Mouse (Mus musculus) midbrain, embryonic 12.5 days (tissue): ENCODE measurements around the gene Eps8l1. TPM values are rescaled to one million over a fixed set of nuclear protein-coding genes. Genes with fewer than 3 reads are reported as not detected.
A peak's percentile ranks its signal among the peaks of the same experiment; 100 is the strongest.
"Not testable (repeated sequence)": the region's sequence is repeated elsewhere in the genome, so short reads cannot be mapped to it uniquely, and the experiment has no call there.

Experiments
- ATAC-seq: fragments of 200-750 bp; cut with Nextera tagmentation; 2 replicates; pipeline ENCODE4 v1.8.0; 2017; ENCODE audit warnings: low read depth, moderate TSS enrichment, moderate library complexity; ENCODE audit not compliant: low FRiP score
- H3K27ac ChIP-seq: fragments of 300-500 bp; sonication (generic); replicated peaks from 2 replicates; pipeline ENCODE4 v1.5.1; 2016; ENCODE audit warnings: mild to moderate bottlenecking
- H3K27me3 ChIP-seq: fragments of 300-500 bp; sonication (generic); 2 replicates; pipeline ENCODE4 v1.6.1; 2016; ENCODE audit warnings: mild to moderate bottlenecking
- H3K36me3 ChIP-seq: fragments of 300-500 bp; sonication (generic); 2 replicates; pipeline ENCODE4 v1.6.1; 2016
- H3K4me1 ChIP-seq: fragments of 300-500 bp; sonication (generic); 2 replicates; pipeline ENCODE4 v1.6.1; 2016
- H3K4me2 ChIP-seq: fragments of 300-500 bp; sonication (generic); replicated peaks from 2 replicates; pipeline ENCODE4 v1.6.1; 2016; ENCODE audit warnings: mild to moderate bottlenecking, moderate library complexity
- H3K4me3 ChIP-seq: fragments of 300-500 bp; sonication (generic); 2 replicates; pipeline ENCODE4 v1.5.1; 2016; ENCODE audit warnings: mild to moderate bottlenecking
- H3K9ac ChIP-seq: fragments of 300-500 bp; sonication (generic); replicated peaks from 2 replicates; pipeline ENCODE4 v1.6.1; 2016; ENCODE audit warnings: mild to moderate bottlenecking, moderate library complexity
- H3K9me3 ChIP-seq: fragments of 300-500 bp; sonication (generic); 2 replicates; pipeline ENCODE4 v1.6.1; 2016; ENCODE audit warnings: mild to moderate bottlenecking
- WGBS: fragments of 180-500 bp; shearing (Covaris S2); methylation state at CpG from one replicate; pipeline ENCODE4 v1.1.7; 2016; 5-methylcytosine and 5-hydroxymethylcytosine counted together
- polyA plus RNA-seq: library from polyadenylated mRNA; unstranded; fragments of >200 nt; fragmentation: Nextera tagmentation; extraction: Ambion mirVana; gene quantifications from 2 replicates; pipeline ENCODE4 v1.2.1, GENCODE M21; 2016

Gene Eps8l1
- polyA plus RNA-seq = 4.6 and 5.6 TPM in 2 replicates

DNA sequence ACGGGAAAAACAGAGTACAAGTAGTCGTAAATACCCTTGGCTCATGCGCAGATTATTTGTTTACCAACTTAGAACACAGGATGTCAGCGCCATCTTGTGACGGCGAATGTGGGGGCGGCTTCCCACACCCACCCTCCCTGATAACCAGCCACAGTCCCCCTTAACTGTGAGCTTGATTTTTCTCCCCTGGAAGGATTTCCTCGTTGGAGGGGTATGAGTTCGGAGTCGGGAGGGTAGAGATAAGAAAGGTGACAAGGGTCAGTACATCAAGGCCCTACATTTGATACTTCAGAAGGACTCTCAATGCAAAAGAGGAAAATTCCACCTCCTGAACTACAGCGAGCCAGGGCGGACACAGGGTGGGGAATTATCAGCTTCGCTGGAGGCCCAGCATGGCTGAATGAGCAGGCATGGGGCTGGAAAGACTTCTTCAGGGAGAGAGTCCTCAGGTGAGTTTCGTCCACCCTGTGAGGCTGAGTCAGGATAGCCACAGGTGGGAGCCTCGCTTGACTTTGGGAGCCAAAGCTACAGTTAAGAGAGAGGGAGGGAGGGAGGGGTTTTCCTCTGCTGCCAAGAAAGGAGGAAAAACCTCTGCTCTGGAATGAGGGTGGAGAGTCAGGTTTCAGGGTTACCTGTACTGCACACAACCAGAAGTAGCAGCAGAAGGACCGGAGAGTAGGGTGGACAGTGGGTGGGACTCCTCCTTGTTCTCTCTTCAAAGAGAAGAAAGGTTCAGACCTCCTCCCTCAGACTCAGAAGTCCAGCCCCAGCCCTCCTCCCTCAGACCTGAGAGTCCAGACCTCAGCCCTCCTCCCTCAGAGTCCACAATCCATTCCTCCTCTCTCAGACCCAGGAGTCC, at the start of gene Eps8l1:
TSS of gene Eps8l1 (plus strand) at position 99 of the 859 bp plus-strand sequence.
- H3K4me2 ChIP-seq = peak within 1 kb of the TSS; percentile 34
- H3K27me3 ChIP-seq = peaks cover 6% of the 10 kb centered on the region; the same call in 1 of the 2 replicates
- H3K4me3 ChIP-seq = peak within 1 kb of the TSS; percentile 10; the same call in 1 of the 2 replicates
- H3K27ac ChIP-seq = no peak within 1 kb of the TSS
- ATAC-seq = 0 out of 2 replicates have a peak, but pooled peaks have one; percentile 27
- H3K9ac ChIP-seq = no peak within 1 kb of the TSS
- no peaks in the 10 kb centered on the region for H3K9me3 ChIP-seq
- H3K36me3 ChIP-seq = no peaks in the 10 kb centered on the region
- H3K4me1 ChIP-seq = no peaks in the 10 kb centered on the region
- WGBS = 69% methylated on average over 13 of the region's 16 CpGs

DNA sequence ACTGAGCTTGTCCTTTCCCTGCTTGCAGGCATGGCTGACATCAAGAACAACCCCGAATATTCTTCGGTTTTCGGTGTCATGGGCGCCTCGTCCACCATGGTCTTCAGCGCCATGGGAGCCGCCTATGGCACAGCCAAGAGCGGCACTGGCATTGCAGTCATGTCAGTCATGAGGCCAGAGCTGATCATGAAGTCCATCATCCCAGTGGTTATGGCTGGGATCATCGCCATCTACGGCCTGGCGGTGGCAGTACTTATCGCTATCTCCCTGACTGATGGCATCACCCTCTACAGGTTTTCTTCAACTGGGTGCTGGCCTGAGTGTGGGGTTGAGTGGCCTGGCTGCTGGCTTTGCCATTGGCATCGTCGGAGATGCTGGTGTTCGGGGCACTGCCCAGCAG, 48.1 kb upstream of the Eps8l1 start:
- WGBS = 97% methylated on average over 15 of the region's 15 CpGs
- H3K4me3 ChIP-seq, H3K4me1 ChIP-seq, H3K27me3 ChIP-seq, H3K27ac ChIP-seq, H3K9ac ChIP-seq, H3K36me3 ChIP-seq, ATAC-seq, H3K9me3 ChIP-seq, H3K4me2 ChIP-seq: not testable (repeated sequence)

DNA sequence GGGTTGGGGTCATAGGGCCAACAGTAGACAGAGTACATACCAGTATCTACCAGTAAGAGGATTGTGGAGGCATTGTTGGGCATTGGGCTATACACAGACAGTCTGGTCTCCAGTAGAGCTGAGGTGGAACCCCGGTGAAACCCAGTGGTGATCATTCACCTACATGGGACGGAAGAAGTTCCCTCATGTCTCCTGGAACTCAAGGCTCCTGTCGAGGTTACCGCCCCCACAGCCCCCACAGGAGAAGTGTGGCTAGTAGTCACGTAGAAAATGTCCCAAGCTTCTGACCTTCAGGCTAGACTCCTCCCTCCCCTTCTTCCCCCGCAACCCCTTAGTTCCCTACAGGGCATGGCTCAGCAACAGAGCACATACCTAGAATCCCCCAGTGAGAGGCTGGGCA, 40.8 kb upstream of the Eps8l1 start:
- WGBS = 74% methylated on average over 6 of the region's 6 CpGs
- H3K27ac ChIP-seq = no peak overlapping the region
- H3K9me3 ChIP-seq = no peaks in the 10 kb centered on the region

DNA sequence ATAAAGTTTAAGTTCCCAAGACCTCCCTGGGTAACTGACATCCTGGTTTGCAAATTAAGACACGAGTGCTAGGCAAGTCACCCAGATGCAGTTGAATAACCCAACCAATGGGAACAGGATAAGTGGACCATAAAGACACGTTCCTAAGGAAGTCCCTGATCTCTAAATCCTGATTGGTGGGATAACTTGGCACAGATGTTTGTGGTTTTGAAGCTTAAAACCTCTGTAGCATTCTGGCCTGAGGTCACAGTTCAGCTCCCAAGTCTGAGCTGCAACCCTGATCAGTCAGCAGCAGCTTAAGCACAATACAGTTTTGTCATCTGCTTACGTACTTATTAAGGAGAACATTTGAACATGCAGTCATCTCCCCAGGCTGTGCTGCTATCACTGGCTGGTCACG, 40.2 kb upstream of the Eps8l1 start:
- Histone ChIP-seq H3K27me3 (no peaks in the 10 kb centered on the region), H3K4me2 (no peak overlapping the region), H3K9me3 (no peaks in the 10 kb centered on the region), H3K27ac (no peak overlapping the region), H3K9ac (no peak overlapping the region), H3K4me1 (no peaks in the 10 kb centered on the region), H3K4me3 (no peak overlapping the region), H3K36me3 (peaks cover 11% of the 10 kb centered on the region; the same call in 1 of the 2 replicates)
- no peak for ATAC-seq
- 59% methylated on average over 4 of the region's 4 CpGs for WGBS

More for the DNA sequence above, 40.8 kb upstream of the Eps8l1 start:
- Histone ChIP-seq H3K4me3 (no peak overlapping the region), H3K4me2 (no peak overlapping the region), H3K36me3 (0 out of 2 replicates have a peak, but pooled peaks cover 7% of the 10 kb centered on the region), H3K4me1 (no peaks in the 10 kb centered on the region), H3K9ac (no peak overlapping the region), H3K27me3 (no peaks in the 10 kb centered on the region)
- ATAC-seq = no peak

DNA sequence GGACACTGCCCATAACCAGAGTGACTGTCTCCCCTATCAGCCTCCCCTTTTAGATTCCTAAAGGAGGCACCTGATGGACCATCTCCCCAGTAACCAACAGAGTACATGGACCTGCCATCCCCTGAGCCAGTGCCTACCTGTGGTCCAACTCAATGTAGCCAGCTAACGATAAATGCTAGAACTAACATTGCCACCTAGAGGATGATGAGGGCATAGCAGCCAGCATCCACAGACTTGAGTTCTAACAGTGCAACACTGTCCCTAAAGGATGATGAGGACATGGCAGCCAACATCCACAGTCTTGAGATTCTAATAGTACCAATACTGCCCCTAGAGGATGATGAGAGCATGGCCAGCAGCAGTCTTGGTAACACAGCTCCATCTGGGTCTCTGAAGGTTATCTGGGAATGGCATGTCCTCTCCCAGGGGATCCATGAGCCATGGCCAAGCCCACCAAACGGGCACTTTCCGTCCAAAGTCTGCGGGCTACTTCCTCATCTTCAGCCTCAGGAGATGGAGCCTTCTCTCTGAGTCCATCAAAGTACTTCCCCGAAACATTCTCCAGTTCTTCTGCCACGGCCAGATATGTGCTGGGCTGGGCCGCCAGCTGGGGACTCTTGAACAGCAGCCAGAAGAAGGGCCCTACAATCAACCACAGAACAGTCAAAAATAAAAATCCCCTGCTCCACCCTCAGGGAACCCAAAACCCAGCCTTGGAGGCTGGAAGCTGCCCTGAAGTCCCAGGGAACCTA, 33.1 kb upstream of the Eps8l1 start:
- peak; percentile 85 for ATAC-seq
- no peak overlapping the region for H3K27ac ChIP-seq
- no peaks in the 10 kb centered on the region for H3K27me3 ChIP-seq
- no peak overlapping the region for H3K9ac ChIP-seq
- 80% methylated on average over 7 of the region's 7 CpGs for WGBS
- no peaks in the 10 kb centered on the region for H3K4me1 ChIP-seq
- no peaks in the 10 kb centered on the region for H3K9me3 ChIP-seq
- H3K36me3 ChIP-seq = peaks cover 67% of the 10 kb centered on the region
- no peak overlapping the region for H3K4me2 ChIP-seq
- H3K4me3 ChIP-seq = no peak overlapping the region

DNA sequence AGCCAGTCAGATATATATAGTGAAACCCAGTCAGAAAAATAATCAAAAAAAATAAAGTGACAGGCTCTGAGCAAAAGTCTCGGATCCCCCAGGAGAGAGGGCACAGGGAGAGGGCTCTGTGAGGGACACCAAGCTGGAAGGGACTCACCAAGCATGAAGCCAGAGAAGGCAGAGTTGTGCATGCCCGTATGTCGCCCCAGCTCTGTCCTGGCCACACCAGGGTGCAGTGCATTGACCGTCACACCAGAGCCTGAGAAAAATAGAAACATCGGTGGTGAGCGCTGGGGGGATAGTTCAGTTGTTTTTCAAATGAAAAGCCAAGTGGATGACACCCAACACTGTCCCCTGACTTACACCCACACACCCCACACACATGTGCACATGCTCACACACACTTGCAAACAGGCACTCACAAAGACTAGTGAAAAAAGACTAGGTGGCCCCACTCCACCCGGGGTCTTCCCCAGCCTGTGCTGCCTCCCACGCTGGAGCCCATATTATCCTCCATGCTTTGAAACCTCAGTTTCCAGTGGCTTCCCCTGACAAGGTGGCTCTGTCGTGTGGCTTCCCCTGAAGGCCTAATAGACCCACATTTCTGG, 30.1 kb upstream of the Eps8l1 start:
- ATAC-seq = no peak
- no peak overlapping the region for H3K4me3 ChIP-seq
- H3K9me3 ChIP-seq = no peaks in the 10 kb centered on the region
- H3K4me1 ChIP-seq = no peaks in the 10 kb centered on the region
- no peak overlapping the region for H3K27ac ChIP-seq
- H3K36me3 ChIP-seq = peaks cover 85% of the 10 kb centered on the region
- 92% methylated on average over 9 of the region's 9 CpGs for WGBS
- no peak overlapping the region for H3K4me2 ChIP-seq
- no peaks in the 10 kb centered on the region for H3K27me3 ChIP-seq
- no peak overlapping the region for H3K9ac ChIP-seq

DNA sequence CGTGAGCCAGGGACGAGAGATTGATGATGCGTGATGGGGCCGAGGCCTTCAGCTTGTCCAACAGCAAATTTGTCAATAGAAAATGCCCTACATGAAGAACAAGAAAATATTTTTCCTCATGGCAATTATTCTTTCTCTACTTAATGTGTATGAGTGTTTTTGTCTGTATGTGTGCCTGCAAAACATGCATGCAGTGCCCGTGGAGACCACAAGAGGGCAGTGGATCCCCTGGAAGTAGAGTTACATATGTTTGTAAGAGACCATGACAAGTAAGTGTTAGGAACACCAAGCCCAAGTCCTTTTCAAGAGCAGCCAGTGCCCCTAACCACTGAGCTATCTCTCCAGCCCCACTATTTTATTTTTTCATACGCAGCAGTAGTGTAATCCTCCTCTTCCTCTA, 28.9 kb upstream of the Eps8l1 start:
- Histone ChIP-seq H3K4me1 (no peaks in the 10 kb centered on the region), H3K9me3 (no peaks in the 10 kb centered on the region), H3K4me2 (no peak overlapping the region), H3K27ac (no peak overlapping the region), H3K36me3 (peaks cover 83% of the 10 kb centered on the region), H3K27me3 (no peaks in the 10 kb centered on the region), H3K4me3 (no peak overlapping the region), H3K9ac (no peak overlapping the region)
- ATAC-seq = no peak
- whole genome bisulfite sequencing = 75% methylated on average over 6 of the region's 6 CpGs

DNA sequence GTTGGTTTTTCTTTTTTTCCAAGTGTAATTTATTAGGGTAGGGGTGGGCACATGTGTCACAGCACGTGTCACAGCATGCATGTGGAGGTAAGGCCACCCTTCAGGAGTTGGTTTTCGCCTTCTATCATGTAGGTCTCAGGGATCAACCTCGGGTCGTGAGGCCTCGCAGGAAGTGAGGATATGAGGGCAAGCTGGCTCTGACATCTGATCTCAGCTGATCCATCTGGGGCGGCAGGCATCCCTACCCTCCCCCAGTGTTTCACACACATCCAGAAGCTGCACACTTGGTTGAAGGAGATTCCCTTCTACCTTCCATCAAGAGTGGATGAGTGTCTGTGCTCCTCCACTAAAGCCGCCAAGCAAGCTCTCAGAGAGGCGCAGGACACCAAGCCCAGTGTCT, 28.4 kb upstream of the Eps8l1 start:
- Histone ChIP-seq H3K36me3 (peaks cover 85% of the 10 kb centered on the region), H3K27ac (no peak overlapping the region)
- WGBS = 92% methylated on average over 8 of the region's 8 CpGs

DNA sequence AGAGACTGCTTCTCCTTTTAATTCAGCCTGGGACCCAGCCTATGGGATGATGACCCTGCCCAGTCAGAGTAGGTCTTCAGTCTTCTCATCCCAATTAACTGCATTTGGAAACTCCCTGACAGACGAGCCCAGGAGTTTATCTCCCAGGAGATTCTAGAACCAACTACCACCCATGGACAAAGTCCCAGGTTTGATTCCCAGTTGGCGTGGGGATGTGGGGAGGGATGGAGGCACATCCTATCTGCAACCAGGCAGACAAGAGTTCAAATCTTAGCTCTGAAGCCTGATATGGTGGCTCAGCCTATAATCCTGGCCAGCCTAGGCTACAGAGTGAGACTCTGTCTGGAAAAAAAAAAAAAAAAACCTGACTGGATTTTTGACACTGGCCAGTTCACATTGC, 22.8 kb upstream of the Eps8l1 start:
- no peak overlapping the region for H3K4me2 ChIP-seq
- no peaks in the 10 kb centered on the region for H3K9me3 ChIP-seq
- no peak overlapping the region for H3K9ac ChIP-seq
- H3K4me3 ChIP-seq = no peak overlapping the region
- no peaks in the 10 kb centered on the region for H3K27me3 ChIP-seq
- 94% methylated on average over 2 of the region's 2 CpGs for WGBS
- H3K36me3 ChIP-seq = peaks cover 75% of the 10 kb centered on the region
- H3K27ac ChIP-seq = no peak overlapping the region
- no peak for ATAC-seq
- no peaks in the 10 kb centered on the region for H3K4me1 ChIP-seq

More for the DNA sequence above, 28.4 kb upstream of the Eps8l1 start:
- no peaks in the 10 kb centered on the region for H3K9me3 ChIP-seq
- no peaks in the 10 kb centered on the region for H3K4me1 ChIP-seq
- no peak overlapping the region for H3K4me2 ChIP-seq
- no peaks in the 10 kb centered on the region for H3K27me3 ChIP-seq
- H3K4me3 ChIP-seq = no peak overlapping the region
- no peak overlapping the region for H3K9ac ChIP-seq
- ATAC-seq = no peak

DNA sequence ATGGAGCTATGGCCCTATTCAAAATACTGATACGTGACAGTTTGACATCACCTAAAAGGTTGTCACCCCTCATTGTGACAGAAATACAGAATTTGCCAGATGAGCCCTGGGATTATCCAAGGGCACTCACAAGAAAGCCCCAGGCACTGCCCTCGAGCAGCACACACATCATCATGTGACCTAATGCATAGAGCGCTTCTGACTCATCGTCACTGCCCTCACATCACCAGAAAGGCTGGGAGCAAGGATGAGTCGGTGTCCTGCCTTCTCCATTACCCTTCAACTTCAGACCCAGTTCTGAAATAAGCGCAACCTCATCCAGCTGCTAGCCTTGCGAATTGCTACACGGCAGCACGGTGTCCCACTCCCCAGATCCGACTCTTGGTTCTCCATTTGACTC, 19.9 kb upstream of the Eps8l1 start:
- Histone ChIP-seq H3K4me2 (no peak overlapping the region), H3K9me3 (no peaks in the 10 kb centered on the region), H3K9ac (no peak overlapping the region), H3K4me1 (0 out of 2 replicates have a peak, but pooled peaks cover 6% of the 10 kb centered on the region), H3K27ac (no peak overlapping the region), H3K4me3 (no peak overlapping the region), H3K27me3 (no peaks in the 10 kb centered on the region), H3K36me3 (peaks cover 61% of the 10 kb centered on the region)
- 93% methylated on average over 10 of the region's 10 CpGs for WGBS
- no peak for ATAC-seq

DNA sequence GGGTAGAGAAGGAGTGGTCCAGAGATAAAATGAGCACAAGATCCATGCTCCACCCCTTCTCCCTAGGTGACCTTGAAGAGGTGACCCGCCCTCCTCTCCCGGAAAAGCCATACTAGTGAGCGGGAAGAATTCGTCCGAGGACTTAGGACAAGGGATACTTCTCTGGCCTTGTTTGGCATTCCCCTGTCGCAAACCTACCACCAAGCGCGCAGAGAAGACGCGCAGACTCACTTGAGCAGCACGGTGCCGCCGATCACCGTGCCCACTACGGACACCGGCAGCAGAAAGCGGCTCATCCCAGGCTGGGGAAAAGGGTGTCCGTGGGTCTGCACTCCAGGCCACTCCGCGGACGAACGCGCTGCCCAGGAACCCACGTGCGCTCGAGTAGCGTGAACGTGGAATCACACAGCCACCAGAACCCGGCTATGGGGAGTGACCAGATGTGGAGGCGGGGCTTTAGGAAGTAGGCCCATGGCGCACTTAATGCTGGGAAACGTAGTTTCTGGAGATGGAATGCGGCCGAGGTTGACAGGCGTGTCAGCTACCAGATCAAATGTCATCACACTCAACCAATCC, 15.2 kb upstream of the Eps8l1 start, which contains the start of gene Rdh13:
TSS of gene Rdh13 (minus strand) at position 434 of the 576 bp plus-strand sequence.
- Histone ChIP-seq H3K4me2 (peak within 1 kb of the TSS; percentile 66), H3K4me3 (peak within 1 kb of the TSS; percentile 79), H3K4me1 (0 out of 2 replicates have a peak, but pooled peaks cover 6% of the 10 kb centered on the region), H3K27me3 (no peaks in the 10 kb centered on the region), H3K9me3 (no peaks in the 10 kb centered on the region), H3K9ac (peak within 1 kb of the TSS; percentile 78), H3K27ac (peak within 1 kb of the TSS; percentile 54), H3K36me3 (peaks cover 38% of the 10 kb centered on the region)
- WGBS = under 1% methylated on average over 35 of the region's 35 CpGs
- ATAC-seq = peak; percentile 97
